Mouse (Mus musculus): Measurements from ENCODE around the gene Cldn7.

DNA sequence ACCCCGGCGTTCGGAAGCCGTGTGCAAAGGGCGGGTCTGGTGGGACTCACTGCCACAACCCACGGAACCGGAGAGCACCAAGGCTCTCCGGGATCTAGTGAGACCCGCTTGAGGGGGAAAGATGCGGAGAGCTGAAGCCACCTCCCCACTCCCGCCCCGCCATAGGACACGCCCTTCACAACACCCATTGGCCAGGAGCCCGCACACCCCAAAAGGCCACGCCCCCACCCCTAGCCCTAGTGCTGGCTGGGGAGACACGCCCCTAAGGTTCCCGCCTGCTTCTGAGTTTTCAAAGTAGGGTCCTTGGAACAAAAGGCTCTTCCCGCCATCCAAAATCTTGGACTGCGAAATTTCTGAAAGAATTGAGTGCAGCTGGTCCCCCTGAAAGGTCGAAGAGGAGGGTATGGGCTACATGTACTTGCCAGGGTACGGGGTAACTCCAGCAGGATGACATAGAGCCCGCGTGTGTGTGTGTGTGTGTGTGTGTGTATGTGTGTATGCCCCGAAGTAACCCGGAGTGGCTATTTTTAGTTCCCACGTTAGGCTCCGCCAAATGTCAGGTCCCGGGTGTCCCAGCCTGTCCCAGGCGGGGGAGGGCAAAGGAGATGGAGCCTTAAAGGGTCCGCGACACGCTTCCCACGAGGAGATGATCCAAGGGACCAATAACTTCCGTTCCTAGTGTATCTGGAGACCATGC is 16.4 kb upstream of the Cldn7 start, which contains the start of gene Slc2a4:
- no peak for TF ChIP-seq CTCF (conservative IDR thresholded peaks at IDR 0.05; ENCODE audit: low read length)
- TF ChIP-seq POU5F1 (IDR thresholded peaks at IDR 0.05; ENCODE audit: borderline replicate concordance, low read length), result no peak
